Mouse (Mus musculus) heart, postnatal 0 days (tissue): ENCODE data around the gene Traf2. TPM values are rescaled to one million over a fixed set of nuclear protein-coding genes. Genes with fewer than 3 reads are reported as not detected.
A peak's percentile ranks its signal among the peaks of the same experiment; 100 is the strongest.

ENCODE experiments used
- ATAC-seq: fragments of 200-750 bp; cut with Nextera tagmentation; 2 replicates; pipeline ENCODE4 v1.8.0; 2017; ENCODE audit warnings: low read depth, moderate number of reproducible peaks, moderate library complexity; ENCODE audit not compliant: insufficient read depth
- DNase-seq: peaks from one replicate; pipeline ENCODE4 v3.0.0-alpha.2; 2016; ENCODE audit warnings: low spot score
- H3K27ac ChIP-seq: fragments of 300-500 bp; sonication (generic); 2 replicates; pipeline ENCODE4 v1.5.1; 2014; ENCODE audit warnings: low read depth, mild to moderate bottlenecking
- H3K27me3 ChIP-seq: fragments of 300-500 bp; sonication (generic); 2 replicates; pipeline ENCODE4 v1.6.1; 2014; ENCODE audit warnings: low read length, mixed read lengths; ENCODE audit not compliant: control insufficient read depth, insufficient read depth
- H3K36me3 ChIP-seq: fragments of 300-500 bp; sonication (generic); replicated peaks from 2 replicates; pipeline ENCODE4 v1.6.1; 2014; ENCODE audit warnings: low read length, mixed read lengths; ENCODE audit not compliant: control insufficient read depth, insufficient read depth
- H3K4me1 ChIP-seq: fragments of 300-500 bp; sonication (generic); 2 replicates; pipeline ENCODE4 v1.6.1; 2014; ENCODE audit warnings: antibody characterized with exemption; ENCODE audit not compliant: control insufficient read depth, insufficient read depth
- H3K4me2 ChIP-seq: fragments of 300-500 bp; sonication (generic); 2 replicates; pipeline ENCODE4 v1.6.1; 2014; ENCODE audit warnings: low read depth, mild to moderate bottlenecking, low read length, moderate library complexity
- H3K4me3 ChIP-seq: fragments of 300-500 bp; sonication (generic); 2 replicates; pipeline ENCODE4 v1.5.1; 2014; ENCODE audit warnings: low read depth, low read length
- H3K9ac ChIP-seq: fragments of 300-500 bp; sonication (generic); replicated peaks from 2 replicates; pipeline ENCODE4 v1.6.1; 2014; ENCODE audit warnings: low read depth, low read length, mixed read lengths
- H3K9me3 ChIP-seq: fragments of 300-500 bp; sonication (generic); replicated peaks from 2 replicates; pipeline ENCODE4 v1.6.1; 2016; ENCODE audit warnings: low read length; ENCODE audit not compliant: control insufficient read depth
- CTCF ChIP-seq: IDR thresholded peaks from 2 replicates; pipeline ENCODE4 v1.5.1; 2016; ENCODE audit warnings: antibody characterized with exemption, control low read depth, low read depth
- EP300 ChIP-seq: IDR thresholded peaks from 2 replicates; pipeline ENCODE4 v1.6.1; 2016; ENCODE audit warnings: antibody characterized with exemption, low read depth
- WGBS: fragments of 180-500 bp; shearing (Covaris S2); extraction: QIAGEN DNeasy Blood & Tissue Kit; methylation state at CpG from one replicate; pipeline ENCODE4 v1.1.7; 2014; 5-methylcytosine and 5-hydroxymethylcytosine counted together
- polyA plus RNA-seq: library from polyadenylated mRNA; unstranded; fragments of >200 nt; fragmentation: Nextera tagmentation; extraction: Ambion mirVana; gene quantifications from 2 replicates; pipeline ENCODE4 v1.2.1, GENCODE M21; 2015
- total RNA-seq: library from RNA; depleted of rRNA; stranded (reverse); fragments of >200 nt; gene quantifications from 2 replicates; pipeline ENCODE4 v1.2.3, GENCODE M21; 2014; ENCODE audit warnings: low replicate concordance

The Traf2 gene
- total and polyA plus RNA-seq, 2 experiments from 2014 or later = 6.3 to 15.8 TPM

GRCm38 (mm10) chr2:25574579-25575431 lies 28.1 kb upstream of the Traf2 start, which contains the start of the genes Mamdc4 and Phpt1:
Gene Mamdc4, minus strand, starts transcription at chr2:25574845.
Gene Phpt1, minus strand, starts transcription at chr2:25575224.
- TF ChIP-seq EP300 = peak; percentile 17; the same call in 1 of the 2 replicates
- no peak for TF ChIP-seq CTCF
- peaks cover 40% of the 10 kb centered on the region for H3K27me3 ChIP-seq
- 0 out of 2 replicates have a peak, but pooled peaks cover 6% of the 10 kb centered on the region for H3K36me3 ChIP-seq
- H3K9ac ChIP-seq = peak within 1 kb of the TSS; percentile 57
- DNase-seq (peak; percentile 98), ATAC-seq (peak; percentile 97)
- H3K4me2 ChIP-seq = peak within 1 kb of the TSS; percentile 88
- peaks cover 25% of the 10 kb centered on the region for H3K4me1 ChIP-seq
- H3K4me3 ChIP-seq = peak within 1 kb of the TSS; percentile 61
- H3K9me3 ChIP-seq = no peaks in the 10 kb centered on the region
- peak within 1 kb of the TSS; percentile 81 for H3K27ac ChIP-seq
- under 1% methylated on average over 42 of the region's 45 CpGs for WGBS

- H3K4me2 ChIP-seq = peak overlapping the region; percentile 88
- peaks cover 12% of the 10 kb centered on the region; the same call in 1 of the 2 replicates for H3K36me3 ChIP-seq
- ATAC-seq = no peak
- no peak for DNase-seq
- peaks cover 33% of the 10 kb centered on the region for H3K27me3 ChIP-seq
- no peak for TF ChIP-seq EP300
- no peak for TF ChIP-seq CTCF
- no peaks in the 10 kb centered on the region for H3K9me3 ChIP-seq
- H3K9ac ChIP-seq = peak overlapping the region; percentile 57
- H3K4me3 ChIP-seq = peak overlapping the region; percentile 61
- WGBS = 15% methylated on average over 11 of the region's 11 CpGs
- H3K4me1 ChIP-seq = peaks cover 21% of the 10 kb centered on the region
- peak overlapping the region; percentile 81; the same call in 1 of the 2 replicates for H3K27ac ChIP-seq
These were observed 27.4 kb upstream of the Traf2 start for GRCm38 (mm10) chr2:25574136-25574535.

- H3K4me1 ChIP-seq = peaks cover 21% of the 10 kb centered on the region
- WGBS = 78% methylated on average over 2 of the region's 2 CpGs
- DNase-seq (no peak), ATAC-seq (no peak)
- no peak overlapping the region for H3K4me3 ChIP-seq
- H3K4me2 ChIP-seq = no peak overlapping the region
- H3K9ac ChIP-seq = no peak overlapping the region
- no peaks in the 10 kb centered on the region for H3K9me3 ChIP-seq
- peaks cover 22% of the 10 kb centered on the region for H3K27me3 ChIP-seq
- no peak overlapping the region for H3K27ac ChIP-seq
- H3K36me3 ChIP-seq = peaks cover 17% of the 10 kb centered on the region
- no peak for TF ChIP-seq EP300
- no peak for TF ChIP-seq CTCF
These were observed 26.3 kb upstream of the Traf2 start for GRCm38 (mm10) chr2:25573068-25573467.

GRCm38 (mm10) chr2:25571221-25571620 lies 24.5 kb upstream of the Traf2 start:
- no peak for ATAC-seq
- Histone ChIP-seq H3K4me2 (no peak overlapping the region), H3K9me3 (no peaks in the 10 kb centered on the region), H3K4me3 (no peak overlapping the region), H3K27me3 (peaks cover 4% of the 10 kb centered on the region), H3K36me3 (peaks cover 18% of the 10 kb centered on the region), H3K27ac (no peak overlapping the region), H3K9ac (no peak overlapping the region), H3K4me1 (peaks cover 13% of the 10 kb centered on the region)
- WGBS = 81% methylated on average over 4 of the region's 4 CpGs
- no peak for DNase-seq
- TF ChIP-seq CTCF (no peak), EP300 (no peak)

GRCm38 (mm10) chr2:25569323-25569722 lies 22.6 kb upstream of the Traf2 start:
- Histone ChIP-seq H3K4me3 (no peak overlapping the region), H3K9me3 (no peaks in the 10 kb centered on the region), H3K27ac (no peak overlapping the region), H3K36me3 (peaks cover 35% of the 10 kb centered on the region), H3K27me3 (no peaks in the 10 kb centered on the region), H3K4me1 (peaks cover 7% of the 10 kb centered on the region), H3K9ac (no peak overlapping the region), H3K4me2 (no peak overlapping the region)
- TF ChIP-seq CTCF = no peak
- no peak for TF ChIP-seq EP300
- no peak for DNase-seq
- WGBS = 98% methylated on average over 3 of the region's 3 CpGs
- ATAC-seq = no peak
